10 mouse cellular contexts compared by ENCODE assay signal in genomic region chr17:45578843-45579242, GRCm38 (mm10). TPM values are rescaled to one million over a fixed set of nuclear protein-coding genes. Genes with fewer than 3 reads are reported as not detected.
DNase-seq lines count a peak whose midpoint lies in the region; TF ChIP-seq lines count a peak whose summit lies in the region.
"Had no signal": no experiment of that assay in that cellular context is flagged by ENCODE, and none has a peak within 500 bp of the region (broad histone marks: within the 10 kb centered on the region; RNA-seq: fewer than 3 reads in every experiment).

No protein-coding gene starts in this region.

- peak; percentile 44; the same call in 1 of the 2 replicates for TF ChIP-seq CTCF in cerebellum, adult 2 months (IDR thresholded peaks at IDR 0.05; ENCODE audit: borderline replicate concordance, insufficient read depth, low read depth, low read length)
- peak; percentile 72 for TF ChIP-seq CTCF in layer of hippocampus, adult 2 months (conservative IDR thresholded peaks at IDR 0.05)

- 76% methylated on average over 7 of the region's 7 CpGs for WGBS in cerebellum, adult 2 months

- TF ChIP-seq POLR2A in cerebellum, adult 2 months (IDR thresholded peaks at IDR 0.05; ENCODE audit: borderline replicate concordance, insufficient read depth, low read length) = no peak

- no peaks in the 10 kb centered on the region for H3K27me3 ChIP-seq in cerebellum, adult 2 months (ENCODE audit: control insufficient read depth, insufficient read depth, low read length)
- no peaks in the 10 kb centered on the region for H3K27me3 ChIP-seq in splenic B cell, adult 2 months (ENCODE audit: control insufficient read depth, insufficient read depth, low read length, poor library complexity, severe bottlenecking)
- H3K27me3 ChIP-seq: forebrain, embryonic 15.5 days had no signal

- DNase-seq in cerebellum, adult 2 months = no peak
- no peak for DNase-seq in cerebellum, postnatal 25 days
- no peak for DNase-seq in layer of hippocampus, adult 2 months (ENCODE audit: low spot score in 2 of 2)
- no peak for DNase-seq in layer of hippocampus, postnatal 36 days
- DNase-seq in R1 (ENCODE audit: low read depth, low spot score) = peak; percentile 78
- DNase-seq in splenic B cell, adult 2 months (ENCODE audit: low read depth, low spot score) = peak; percentile 67
- DNase-seq in ovary, adult 18-20 months (ENCODE audit: low spot score) = no peak
- DNase-seq in urinary bladder, postnatal 36 days (ENCODE audit: low spot score in 2 of 2) = no peak

- H3K36me3 ChIP-seq in splenic B cell, adult 2 months (ENCODE audit: control insufficient read depth, insufficient read depth, low read length, poor library complexity, severe bottlenecking) = no peaks in the 10 kb centered on the region
- H3K36me3 ChIP-seq: forebrain, embryonic 15.5 days had no signal

- peaks cover 11% of the 10 kb centered on the region for H3K4me1 ChIP-seq in cerebellum, adult 2 months (ENCODE audit: control insufficient read depth, insufficient read depth, low read length)

- no peak overlapping the region for H3K4me3 ChIP-seq in cerebellum, adult 2 months (replicated peaks; ENCODE audit: insufficient read depth, low read depth, low read length)
- no peak overlapping the region for H3K4me3 ChIP-seq in layer of hippocampus, adult 2 months
- H3K4me3 ChIP-seq: forebrain, embryonic 15.5 days had no signal

- no peak overlapping the region for H3K27ac ChIP-seq in cerebellum, adult 2 months (ENCODE audit: insufficient read depth, low read length)
- no peak overlapping the region for H3K27ac ChIP-seq in layer of hippocampus, adult 2 months
- H3K27ac ChIP-seq: forebrain, embryonic 15.5 days had no signal

RNA-seq across cellular contexts. Expression of gene Hsp90ab1, which starts 5.8 kb away (rescaled TPM):
- polyA plus RNA-seq in cerebellum, adult 2 months (2012; rRNA removed) = 915 and 924 TPM in 2 replicates
- total RNA-seq in layer of hippocampus, adult 2 months (2021) = 1,000 to 10,000 TPM; 1,695 to 1,765 TPM
- 1,000 to 10,000 TPM; 1,811 to 1,865 TPM for total RNA-seq in layer of hippocampus, postnatal 36 days (2021)

RNA-seq across cellular contexts. Expression of gene Slc35b2, which starts 15.2 kb away (rescaled TPM):
- polyA plus RNA-seq in cerebellum, adult 2 months (2012; rRNA removed) = 71.3 and 74.0 TPM in 2 replicates
- 10 to 100 TPM; 31.1 to 31.8 TPM for total RNA-seq in layer of hippocampus, adult 2 months (2021)
- total RNA-seq in layer of hippocampus, postnatal 36 days (2021) = 10 to 100 TPM; 28.2 to 29.4 TPM

RNA-seq across cellular contexts. Expression of gene Slc29a1, which starts 20.6 kb away (rescaled TPM):
- polyA plus RNA-seq in cerebellum, adult 2 months (2012; rRNA removed) = 72.2 and 75.6 TPM in 2 replicates
- total RNA-seq in layer of hippocampus, adult 2 months (2021) = 10 to 100 TPM; 21.1 to 23.0 TPM
- 10 to 100 TPM; 20.8 to 21.5 TPM for total RNA-seq in layer of hippocampus, postnatal 36 days (2021)

RNA-seq across cellular contexts. Expression of gene Mymx, which starts 23.1 kb away (rescaled TPM):
- not detected in 2 replicates for polyA plus RNA-seq in cerebellum, adult 2 months (2012; rRNA removed)
- not detected for total RNA-seq in layer of hippocampus, adult 2 months (2021)
- total RNA-seq in layer of hippocampus, postnatal 36 days (2021) = not detected
- polyA plus RNA-seq: forebrain, embryonic 15.5 days; inflammation-experienced regulatory T-cells, adult 6 months had no signal

RNA-seq across cellular contexts. Expression of gene Nfkbie, which starts 23.3 kb away (rescaled TPM):
- 12.5 and 13.5 TPM in 2 replicates for polyA plus RNA-seq in cerebellum, adult 2 months (2012; rRNA removed)
- 1 to 10 TPM; 2.6 to 2.7 TPM for total RNA-seq in layer of hippocampus, adult 2 months (2021)
- 1 to 10 TPM; 2.6 to 3.4 TPM for total RNA-seq in layer of hippocampus, postnatal 36 days (2021)

Comparison
In these comparisons a context has a peak if more than half of its experiments do, and no peak if none do; other contexts are left out.
1. DNase-seq: peak in R1 (single experiment) and splenic B cell, adult 2 months (single experiment); none in cerebellum, adult 2 months (0 of 2), cerebellum, postnatal 25 days (0 of 2), layer of hippocampus, adult 2 months (0 of 2), layer of hippocampus, postnatal 36 days (0 of 2), ovary, adult 18-20 months (single experiment) and urinary bladder, postnatal 36 days (0 of 2).